Mouse (Mus musculus): ENCODE measurements around the gene Prkcz.
A peak's percentile ranks its signal among the peaks of the same experiment; 100 is the strongest.

Gene Prkcz

DNA sequence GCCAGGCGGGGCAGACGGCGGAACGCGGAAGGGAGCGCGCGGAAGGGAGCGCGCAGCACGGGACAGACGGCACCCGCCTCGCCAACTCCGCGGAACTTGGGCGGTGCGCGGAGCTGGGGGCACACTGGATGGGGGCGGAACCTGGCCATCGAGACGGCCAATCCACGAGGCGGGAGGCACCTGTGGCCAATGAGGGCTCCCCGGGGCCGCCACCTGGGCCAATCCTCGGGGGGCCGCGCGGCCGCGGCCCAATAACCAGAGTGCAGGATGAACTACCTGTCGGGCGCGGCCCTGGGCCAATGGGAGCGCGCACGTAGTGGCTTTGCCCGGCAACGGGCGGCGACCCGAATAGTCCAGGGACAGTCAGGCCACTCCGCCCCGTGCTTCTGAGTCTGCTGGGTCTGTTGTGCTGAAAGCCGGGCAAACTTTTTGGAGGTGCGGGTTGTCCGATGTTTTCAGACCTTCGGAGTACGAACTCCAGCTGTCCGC, at the start of gene Prkcz:
TSS of gene Prkcz (minus strand) at position 59 of the 489 bp plus-strand sequence.
- peak; percentile 82 to 85 for DNase-seq

DNA sequence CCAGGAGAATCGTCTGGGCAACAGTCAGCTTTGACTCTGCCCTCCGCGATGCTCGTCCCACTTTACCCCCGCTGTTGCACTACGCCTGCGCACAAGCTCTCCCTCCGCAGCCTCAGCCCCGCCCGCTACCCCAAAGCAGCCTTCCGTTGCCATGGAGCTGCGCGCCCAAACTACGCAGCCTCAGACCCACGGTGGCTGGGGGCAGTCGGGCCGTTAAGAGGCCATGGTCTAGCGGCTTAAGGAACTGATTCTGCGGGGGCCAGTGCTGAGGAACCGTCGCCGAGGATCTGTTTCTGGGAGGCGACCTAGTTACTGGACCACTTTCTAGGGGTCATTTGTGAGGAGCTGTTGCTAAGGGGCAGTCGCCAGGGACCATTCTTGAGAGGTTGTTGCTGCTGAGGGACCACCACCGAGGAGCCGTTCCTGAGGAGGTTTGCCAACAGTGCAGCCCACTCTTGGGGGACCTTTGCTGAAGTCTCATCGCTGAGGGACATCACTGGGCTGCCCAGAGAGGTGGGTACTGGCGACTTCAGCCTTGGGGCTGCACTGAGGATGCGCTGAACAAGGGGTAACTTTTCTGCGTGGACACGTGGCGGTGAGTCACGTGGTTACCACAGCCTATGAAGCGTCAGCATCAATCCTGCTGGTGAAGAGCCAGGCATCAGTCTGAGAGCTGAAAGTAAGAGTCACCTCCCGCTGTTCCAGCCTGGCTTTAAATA, 48.1 kb upstream of the Prkcz start, which contains the start of gene Cfap74:
TSS of gene Cfap74 (plus strand) at position 133 of the 719 bp plus-strand sequence.
- DNase-seq: peak; percentile 88 to 90

DNA sequence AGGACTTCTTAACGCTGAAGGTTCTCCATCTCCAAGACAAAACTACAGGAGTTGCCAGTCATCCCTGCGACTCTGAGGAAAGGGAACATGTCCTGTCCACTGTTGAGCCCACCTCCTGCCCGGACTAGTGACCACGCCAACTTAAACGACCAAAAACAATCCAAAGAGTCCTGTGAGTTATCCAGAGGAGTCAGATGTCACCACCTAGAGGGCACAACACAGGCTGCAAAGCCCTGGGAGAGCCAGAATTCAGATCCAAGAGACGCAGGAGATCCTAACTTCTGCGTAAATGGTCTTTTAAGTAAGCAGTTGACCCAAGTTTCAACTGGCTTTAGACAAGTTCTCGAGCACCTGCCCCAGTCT, 47.5 kb upstream of the Prkcz start:
- DNase-seq: no peak

DNA sequence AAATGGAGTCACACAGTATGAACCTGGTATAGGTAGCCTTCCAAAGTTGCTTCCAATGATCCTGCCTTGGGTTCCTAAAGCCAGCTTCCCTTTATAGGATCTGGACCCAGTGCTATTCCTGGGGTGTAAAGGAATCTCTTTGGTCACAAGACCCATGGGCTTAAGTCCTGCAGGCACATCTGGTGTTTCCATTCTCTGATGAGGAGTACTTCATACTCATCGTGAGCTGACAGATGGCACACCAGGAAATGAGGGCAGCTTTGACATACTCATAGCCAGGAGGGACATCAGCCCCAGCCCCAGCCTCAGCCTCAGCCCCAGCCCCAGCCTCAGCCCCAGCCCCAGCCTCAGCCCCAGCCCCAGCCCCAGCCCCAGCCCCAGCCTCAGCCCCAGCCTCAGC, 41.3 kb upstream of the Prkcz start:
- DNase-seq: no peak

DNA sequence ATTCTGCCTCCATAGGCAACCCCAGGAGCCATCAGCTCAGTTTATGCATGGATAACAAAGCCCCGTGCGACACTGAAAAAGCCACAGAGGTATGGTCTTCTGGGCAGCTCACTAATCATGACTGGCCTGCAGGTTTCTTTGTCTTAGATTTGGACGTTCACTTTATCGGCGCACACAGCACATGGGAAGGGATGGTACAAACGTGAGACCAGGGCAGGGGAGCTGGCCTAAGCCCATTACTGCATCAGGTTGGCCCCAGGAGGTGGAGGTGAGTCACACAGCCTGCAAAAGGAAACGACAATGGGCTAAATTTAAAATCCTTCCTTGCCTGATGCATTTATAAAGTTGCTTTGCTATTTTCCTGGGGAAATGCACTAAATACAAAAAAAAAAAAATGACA, 40.0 kb upstream of the Prkcz start:
- peak; percentile 71 to 78 for DNase-seq

DNA sequence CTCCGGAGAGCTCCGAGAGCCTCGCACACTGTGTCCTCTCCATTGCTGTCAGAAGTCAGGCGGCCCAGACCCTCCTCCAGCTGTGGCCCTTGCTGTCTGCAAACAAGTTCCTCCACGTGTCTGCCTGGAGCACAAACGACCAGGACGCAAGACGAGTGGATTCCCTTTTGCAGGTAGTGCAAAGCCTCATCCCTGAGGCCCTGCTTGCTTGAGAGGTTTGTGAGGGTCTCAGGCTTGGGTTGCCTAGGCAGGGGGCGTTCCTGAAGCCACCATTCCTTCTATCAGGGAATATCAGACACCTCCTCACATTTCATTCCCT, 37.0 kb upstream of the Prkcz start:
- no peak for DNase-seq

DNA sequence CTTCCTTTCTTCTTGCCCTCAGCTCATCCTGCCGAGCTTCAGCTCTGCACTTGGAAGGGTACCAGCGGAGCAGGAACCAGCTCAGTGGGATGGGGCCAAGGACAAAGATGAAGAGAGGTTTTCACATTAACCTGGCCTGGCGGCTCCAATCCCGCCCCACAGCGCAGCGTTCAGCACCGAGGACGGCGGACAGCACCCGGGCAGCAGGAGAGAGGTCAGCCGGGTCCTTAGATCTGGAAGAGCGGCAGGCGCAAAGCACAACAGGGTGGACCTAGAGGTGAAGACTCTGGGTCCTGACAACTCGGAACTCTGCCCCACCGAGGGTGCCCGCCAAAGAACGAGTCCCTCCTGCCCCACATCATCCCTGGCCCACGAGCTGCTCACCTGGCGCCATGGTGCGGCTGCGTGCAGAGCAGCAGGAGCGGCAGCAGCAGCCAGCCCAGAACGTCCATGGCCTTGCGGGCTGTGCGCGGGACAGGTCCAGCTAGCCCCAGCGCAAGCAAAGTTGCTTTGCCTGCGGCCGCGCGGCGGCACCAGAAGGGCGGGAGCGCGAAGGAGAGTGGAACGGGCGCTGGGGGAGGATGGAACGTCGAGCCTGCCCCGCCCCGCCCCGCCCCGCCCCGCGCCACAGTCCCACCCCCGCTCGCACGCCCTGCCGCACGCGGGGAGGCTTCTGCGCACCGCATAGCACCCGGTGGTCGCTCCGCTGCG, 36.5 kb upstream of the Prkcz start, which contains the start of gene Gabrd:
TSS of gene Gabrd (minus strand) at position 602 of the 711 bp plus-strand sequence.
- DNase-seq: peak; percentile 81 to 83

DNA sequence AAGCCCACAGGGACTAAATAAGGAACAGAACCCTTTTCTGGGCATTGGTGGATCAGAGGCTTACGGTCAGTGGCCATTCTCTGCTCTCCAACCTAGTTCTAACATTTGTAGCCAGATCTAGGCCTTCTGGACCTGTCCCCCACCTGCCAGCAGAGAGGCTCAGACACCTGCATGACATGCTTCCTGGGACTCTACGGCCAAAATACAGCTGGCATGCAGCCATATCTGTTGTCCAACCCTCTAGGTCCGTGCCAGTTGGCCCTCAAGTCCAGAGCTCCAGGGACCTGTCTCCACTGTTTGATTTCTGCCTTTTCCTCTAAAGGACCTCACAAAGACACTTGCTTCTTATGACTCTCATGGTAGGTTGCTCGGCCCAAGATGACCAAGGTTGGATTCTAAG, 35.6 kb upstream of the Prkcz start:
- peak; percentile 96 to 97 for DNase-seq

DNA sequence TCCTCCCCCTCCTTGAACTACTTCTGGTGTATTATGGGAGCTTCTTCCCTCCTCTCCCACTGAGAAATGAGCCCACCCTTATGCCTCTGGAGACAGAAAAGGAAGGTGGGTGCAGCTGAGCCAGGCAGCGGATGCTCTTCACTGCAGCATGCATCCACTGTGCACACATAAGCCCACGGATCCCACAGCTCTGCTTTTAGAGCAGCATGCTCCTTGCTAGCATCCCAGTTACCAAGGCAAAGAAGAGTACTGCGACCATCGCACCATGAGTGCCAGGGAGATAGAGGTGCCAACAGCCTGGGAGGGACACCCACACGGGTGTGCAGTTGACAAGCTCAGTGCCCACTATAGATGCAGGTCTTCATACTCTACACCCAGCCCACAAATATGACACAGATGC, 34.3 kb upstream of the Prkcz start:
- DNase-seq: peak in 1 of 2 experiments; percentile 33

DNA sequence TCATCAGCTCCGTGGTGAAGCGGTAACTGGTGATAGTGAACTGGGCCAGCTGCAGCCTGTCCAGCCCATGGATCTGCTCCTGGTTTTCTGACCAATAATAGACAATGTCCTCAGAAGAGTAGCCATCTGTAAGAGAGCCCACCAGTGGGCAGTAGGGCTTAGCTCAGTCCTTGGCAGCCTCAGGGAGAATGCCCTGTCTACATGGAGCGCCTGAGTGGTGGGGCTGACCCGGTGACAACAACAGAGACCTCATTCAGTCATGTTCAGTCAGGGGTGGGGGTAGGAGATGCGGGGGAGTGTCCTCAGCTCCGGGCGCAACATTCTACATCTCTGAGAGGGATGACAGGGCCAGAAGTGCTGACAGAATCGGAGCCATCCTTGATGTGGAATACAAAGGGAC, 26.0 kb upstream of the Prkcz start:
- DNase-seq: no peak

DNA sequence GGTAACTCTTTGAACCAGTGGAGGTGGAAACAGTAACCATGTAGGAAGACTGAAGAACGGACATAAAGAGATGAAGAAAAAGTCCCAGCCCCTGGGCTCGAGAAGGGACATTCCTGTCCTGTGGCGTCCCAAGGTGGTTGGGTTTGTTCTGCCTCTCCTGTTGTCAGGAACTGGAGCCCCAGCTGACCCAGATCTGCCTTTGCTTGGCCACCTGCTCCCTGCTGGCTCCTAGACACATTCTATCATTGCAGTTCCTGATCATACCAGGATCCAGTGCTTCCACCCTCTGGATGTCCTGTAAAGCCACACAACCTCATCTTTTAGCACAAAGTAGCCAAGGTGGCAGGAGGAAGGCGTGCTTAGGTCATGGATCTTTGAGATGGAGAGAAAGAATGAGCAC, 22.2 kb upstream of the Prkcz start:
- peak; percentile 49 to 64 for DNase-seq

DNA sequence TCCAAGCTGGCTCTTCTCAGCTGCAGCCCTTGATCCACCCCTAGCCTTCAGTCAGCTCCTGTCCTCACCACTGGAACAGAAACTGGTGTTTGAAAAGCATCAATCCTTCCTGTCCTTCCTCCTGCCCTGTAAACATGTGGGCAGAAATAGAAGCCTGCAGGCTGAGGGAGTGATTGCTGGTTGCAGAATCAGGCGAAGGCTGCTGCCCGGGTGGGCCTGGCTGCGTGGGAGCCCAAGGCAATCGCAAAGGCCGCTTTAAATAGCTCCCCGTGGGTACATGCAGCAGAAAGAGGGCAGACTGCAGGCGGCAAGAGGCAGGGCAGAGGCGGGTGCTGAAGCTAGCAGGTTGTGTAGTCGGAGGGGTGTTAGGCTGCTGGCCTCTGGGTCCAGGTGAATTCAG, 21.6 kb upstream of the Prkcz start:
- DNase-seq: peak in 1 of 2 experiments; percentile 36

DNA sequence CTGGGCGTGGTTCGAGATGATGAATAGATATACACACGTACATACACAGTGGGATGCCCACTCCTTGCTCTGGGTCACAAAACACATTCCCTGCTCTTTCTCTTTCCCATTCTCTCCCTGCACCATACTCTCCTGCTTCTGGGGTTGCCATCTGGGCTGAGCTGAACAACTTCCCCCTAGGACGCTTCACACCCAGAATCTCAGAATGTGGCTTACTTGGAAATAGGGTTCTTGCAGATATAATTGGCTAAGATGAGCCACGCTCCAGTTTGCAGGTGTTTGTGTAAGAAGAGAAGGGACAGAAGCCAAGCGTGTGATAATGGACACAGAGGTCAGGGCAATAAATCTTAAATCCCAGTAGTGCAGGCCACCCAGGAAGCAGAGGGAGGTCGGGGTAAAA, 20.8 kb upstream of the Prkcz start:
- no peak for DNase-seq

DNA sequence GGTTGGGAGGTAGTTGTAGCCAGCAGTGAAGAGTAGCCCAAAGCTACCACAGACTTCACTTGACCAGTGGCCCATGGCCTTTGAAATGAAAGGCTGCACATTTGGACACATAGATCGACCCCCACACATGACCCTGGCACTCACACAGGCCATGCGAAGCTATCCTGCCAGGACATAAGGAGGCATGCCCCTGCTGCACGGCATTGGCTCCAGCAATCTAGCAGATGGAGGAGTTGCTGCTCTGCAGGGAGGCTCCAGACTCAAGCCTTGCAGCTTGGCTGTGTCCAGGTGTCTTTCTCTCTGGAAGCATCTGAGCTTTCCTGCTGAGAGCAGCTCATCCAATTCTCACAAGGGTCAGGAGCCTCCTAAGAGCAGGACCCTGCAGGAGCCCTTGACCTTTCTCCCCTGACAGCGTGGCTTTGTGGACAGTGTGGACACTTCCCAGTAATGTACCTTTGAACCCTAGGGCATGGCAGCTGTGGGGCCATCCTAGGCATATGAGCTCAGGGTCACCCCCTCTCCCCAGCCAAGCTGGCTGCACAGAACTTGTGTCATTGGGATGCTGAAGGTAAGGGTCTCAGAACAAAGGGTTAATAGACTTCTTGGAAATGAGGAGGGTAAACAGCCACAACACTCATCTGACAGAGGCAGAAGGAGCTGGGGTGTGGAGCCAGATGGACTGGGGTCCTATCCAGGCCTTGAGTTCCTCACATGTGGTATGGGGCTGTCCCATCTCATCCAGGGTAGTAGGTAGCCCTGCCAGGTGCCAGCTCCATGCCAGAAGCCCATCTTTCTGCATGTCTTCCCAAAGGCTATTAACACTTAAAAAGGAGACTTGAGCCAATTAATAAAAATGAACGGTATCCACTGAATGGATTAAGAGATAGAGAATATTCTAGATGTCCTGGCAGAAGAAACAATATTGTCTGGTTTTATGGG, 10.9 kb upstream of the Prkcz start:
- peak; percentile 71 to 72 for DNase-seq

DNA sequence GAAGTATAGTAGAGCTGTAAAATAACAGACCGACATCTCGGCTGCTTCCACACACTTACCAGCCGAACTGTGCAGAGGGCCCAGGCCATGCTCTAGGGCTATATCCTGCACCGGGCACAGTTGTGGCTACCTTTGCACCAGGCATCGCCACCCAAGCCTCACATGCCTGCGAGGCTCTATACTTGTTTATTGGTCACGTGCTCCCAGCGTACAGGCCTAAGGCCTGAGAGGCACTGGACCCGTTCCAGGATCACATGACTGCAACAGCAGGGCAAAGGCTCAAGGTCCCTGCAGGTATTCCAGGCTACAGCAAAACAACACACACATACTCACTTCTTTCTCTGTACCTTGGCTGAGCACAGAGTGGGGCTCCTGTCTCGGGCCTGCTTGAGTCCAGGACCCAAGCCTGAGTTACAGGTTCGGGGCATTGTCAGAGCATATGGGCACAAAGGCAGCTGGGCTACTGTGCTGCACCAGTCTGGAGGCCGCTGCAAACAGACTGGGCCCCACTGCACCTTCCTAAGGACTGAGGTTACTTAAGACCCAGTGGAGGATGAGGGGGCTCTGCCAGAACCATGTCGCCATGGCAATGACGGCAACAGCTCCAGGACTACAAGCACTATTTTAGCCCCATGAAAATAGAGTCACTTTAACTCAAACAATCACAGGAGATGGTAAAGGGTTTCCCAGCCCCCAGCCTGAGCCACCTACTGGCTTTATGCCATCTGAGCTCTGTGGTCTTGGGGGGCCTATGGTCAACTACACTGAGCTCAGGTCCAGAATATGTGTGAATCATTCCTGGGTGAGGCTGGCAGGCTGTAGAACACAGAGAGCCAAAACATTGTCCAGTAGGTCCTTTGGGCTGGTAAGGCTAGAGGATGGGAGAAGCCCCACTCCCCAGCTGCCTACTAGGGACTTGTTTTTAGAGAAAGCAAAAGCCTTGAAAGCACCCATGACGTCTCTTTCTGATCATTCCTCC, 9.9 kb upstream of the Prkcz start:
- DNase-seq: peak; percentile 56 to 72

DNA sequence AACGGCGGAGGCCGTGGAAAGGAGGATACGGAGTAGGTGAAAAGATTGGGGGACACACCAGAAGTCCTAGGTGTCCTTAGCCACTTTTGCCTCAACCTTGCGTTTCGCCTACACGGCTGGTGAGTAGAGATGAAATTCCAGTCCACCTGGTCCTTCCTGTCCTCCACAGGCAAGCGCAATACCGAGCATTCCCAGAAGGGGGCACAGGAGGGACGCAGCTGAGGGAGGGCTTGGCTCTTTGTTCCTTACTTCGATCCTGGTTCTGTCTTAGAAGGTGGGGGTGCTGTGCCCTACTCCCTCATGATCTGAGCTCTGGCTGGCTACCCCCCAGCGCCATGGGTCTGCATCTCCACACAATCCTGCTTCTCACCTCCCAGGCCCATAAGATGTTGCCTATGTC, 7.5 kb upstream of the Prkcz start:
- peak; percentile 93 to 97 for DNase-seq

DNA sequence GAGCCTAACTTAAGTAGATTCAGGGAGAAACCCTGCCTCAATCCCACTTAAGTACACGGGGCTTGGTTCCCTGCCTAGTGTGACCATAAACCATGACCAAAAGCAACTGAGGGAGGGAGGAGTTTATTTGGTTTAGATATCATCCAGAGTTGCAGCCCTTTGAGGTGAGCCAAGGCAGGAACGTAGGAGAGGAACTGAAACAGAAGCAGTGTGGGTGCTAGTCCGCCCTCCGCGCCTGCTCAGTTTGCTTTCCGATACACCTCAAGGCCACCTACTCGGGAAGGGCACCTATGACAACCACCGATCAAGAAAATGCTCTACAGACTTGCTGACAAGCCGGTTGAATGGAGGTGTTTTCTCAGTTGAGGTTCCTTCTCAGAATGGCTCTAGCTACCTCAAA, 6.6 kb upstream of the Prkcz start:
- DNase-seq: no peak

DNA sequence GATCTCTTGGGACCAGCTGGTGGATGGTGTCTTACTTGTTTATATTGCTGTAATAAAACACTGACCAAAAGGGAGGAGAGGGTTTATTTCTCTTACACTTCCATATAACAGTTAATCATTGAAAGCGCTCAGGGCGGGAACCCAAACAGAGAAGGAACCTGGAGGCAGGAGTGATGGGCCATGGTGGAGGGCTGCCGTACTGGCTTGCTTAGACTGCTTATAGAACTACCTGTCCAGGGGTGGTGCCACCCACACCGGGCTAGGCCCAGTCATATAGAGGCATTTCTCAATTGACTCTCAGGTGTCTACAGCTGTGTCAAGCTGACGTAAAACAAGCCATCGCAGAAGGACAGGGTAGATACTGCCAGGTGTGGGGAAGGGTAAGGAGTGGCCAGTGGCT, 5.6 kb upstream of the Prkcz start:
- no peak for DNase-seq

DNA sequence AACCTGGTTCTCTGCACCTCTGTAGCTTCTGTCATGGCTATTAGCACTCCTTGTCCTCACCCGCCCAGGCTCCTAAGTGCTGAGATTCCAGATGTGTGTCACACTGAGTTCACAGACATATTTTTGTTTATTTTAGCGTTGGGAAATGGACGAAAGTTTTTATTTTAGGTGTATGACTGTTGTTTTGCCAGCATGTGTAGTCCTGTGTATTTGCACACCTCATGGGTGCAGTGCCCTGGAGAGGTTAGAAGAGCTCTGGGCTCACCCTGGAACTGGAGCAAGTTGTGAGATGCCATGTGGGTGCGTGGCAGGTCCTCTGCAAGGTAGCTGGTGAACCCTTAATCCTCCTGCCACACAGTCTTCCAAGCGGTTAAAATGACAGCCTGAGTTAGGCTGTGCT, 1.3 kb upstream of the Prkcz start:
- DNase-seq: no peak

DNA sequence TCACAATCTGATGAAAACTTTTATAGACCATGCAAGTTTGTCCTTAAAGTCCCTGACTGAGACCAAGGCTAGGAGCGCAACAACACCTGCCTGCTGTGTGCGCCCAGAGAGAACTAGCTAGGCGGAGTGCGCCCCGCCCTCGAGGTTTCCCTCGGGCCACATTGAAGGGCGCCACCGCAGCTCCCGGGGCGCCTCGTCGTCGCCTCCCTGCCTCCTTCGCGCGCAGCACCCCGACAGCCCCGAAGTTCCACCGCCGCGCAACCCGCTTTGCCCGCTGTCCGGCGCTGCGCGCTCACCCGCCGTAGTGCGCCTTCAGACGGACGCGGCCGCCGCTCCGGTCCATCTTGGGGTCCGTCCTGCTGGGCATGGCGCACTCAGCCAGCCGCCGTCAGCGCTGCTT, 305 bp downstream of the Prkcz start:
- DNase-seq: no peak

DNA sequence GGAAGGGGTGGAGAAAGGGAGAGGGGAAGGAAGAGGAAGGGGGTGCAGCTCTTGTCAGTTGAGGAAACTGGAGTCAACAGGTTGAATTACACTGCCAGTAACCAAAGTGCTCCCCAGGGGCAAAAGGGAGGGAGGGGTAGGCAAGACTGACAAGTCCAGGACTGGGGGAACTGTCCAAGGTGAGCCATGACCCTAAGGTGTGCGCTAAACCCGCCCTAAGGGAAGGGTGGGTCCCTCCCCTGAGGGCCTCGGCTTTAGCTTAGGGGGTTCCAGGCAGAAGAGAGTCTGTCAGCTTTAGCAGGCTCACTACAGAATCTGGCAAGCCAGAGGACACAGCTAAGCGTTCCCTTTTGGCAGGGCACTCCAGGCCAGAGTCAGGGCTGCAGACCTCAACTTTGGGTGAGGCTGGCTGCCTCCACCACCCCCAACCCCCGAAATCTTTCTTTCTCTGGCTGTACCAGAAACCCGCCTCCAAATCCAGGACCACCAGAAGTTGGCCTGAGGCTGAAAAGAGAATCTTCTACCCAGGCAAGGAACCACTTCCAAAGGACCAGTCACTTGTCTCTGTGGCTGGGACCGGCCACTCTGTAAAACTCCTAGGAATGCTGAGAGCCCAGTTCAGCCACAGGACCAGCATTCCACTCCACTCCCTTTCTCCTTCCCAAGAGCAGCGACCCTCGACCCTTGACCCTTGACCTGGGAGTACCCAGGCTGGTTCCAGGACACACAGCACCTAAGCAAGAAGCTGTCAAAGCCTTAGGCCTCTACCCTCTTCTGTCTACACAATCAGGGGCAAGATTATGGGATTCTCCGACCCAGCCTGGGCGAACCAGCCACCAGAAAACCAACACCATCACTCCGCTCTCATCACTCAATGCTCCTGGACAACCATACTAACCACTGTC, 1.3 kb downstream of the Prkcz start:
- peak in 1 of 2 experiments; percentile 25 for DNase-seq

Measured in cerebellum, postnatal 14 days (tissue).